Mouse (Mus musculus) heart, embryonic 14.5 days (tissue): ENCODE results near the gene Rnf19b. TPM values are rescaled to one million over a fixed set of nuclear protein-coding genes. Genes with fewer than 3 reads are reported as not detected.

Experiments used
- ATAC-seq: fragments of 200-750 bp; cut with Nextera tagmentation; 2 replicates; pipeline ENCODE4 v1.8.0; 2017; ENCODE audit warnings: low read depth, moderate TSS enrichment; ENCODE audit not compliant: insufficient number of reproducible peaks, insufficient read depth, low FRiP score
- H3K27ac ChIP-seq, 2 experiments: fragments of 200-500 bp in 1 of 2; fragments of 300-500 bp in 1 of 2; sonication (generic) in 1 of 2; replicated peaks in 1 of 2; 2 replicates each; pipeline ENCODE4 v1.5.1; 2012 to 2014; ENCODE audit warnings: low read depth in 2 of 2, low read length in 2 of 2, control low read depth in 1 of 2, mild to moderate bottlenecking in 1 of 2, mixed read lengths in 1 of 2; ENCODE audit not compliant: control insufficient read depth in 1 of 2, insufficient read depth in 1 of 2
- H3K27me3 ChIP-seq: fragments of 300-500 bp; sonication (generic); 2 replicates; pipeline ENCODE4 v1.6.1; 2014; ENCODE audit warnings: mild to moderate bottlenecking, low read length, control low read depth; ENCODE audit not compliant: control insufficient read depth, insufficient read depth
- H3K36me3 ChIP-seq: fragments of 300-500 bp; sonication (generic); 2 replicates; pipeline ENCODE4 v1.6.1; 2014; ENCODE audit warnings: mild to moderate bottlenecking, control low read depth, low read length, mixed read lengths; ENCODE audit not compliant: control insufficient read depth, insufficient read depth
- H3K4me1 ChIP-seq, 2 experiments: fragments of 200-500 bp in 1 of 2; fragments of 300-500 bp in 1 of 2; sonication (generic) in 1 of 2; 2 replicates each; pipeline ENCODE4 v1.6.1; 2012 to 2014; ENCODE audit warnings: low read length in 2 of 2, control low read depth in 1 of 2, mixed read lengths in 1 of 2; ENCODE audit not compliant: control insufficient read depth in 2 of 2, insufficient read depth in 2 of 2
- H3K4me2 ChIP-seq: fragments of 300-500 bp; sonication (generic); 2 replicates; pipeline ENCODE4 v1.6.1; 2014; ENCODE audit warnings: mild to moderate bottlenecking, low read length
- H3K4me3 ChIP-seq, 2 experiments: fragments of 200-500 bp in 1 of 2; fragments of 300-500 bp in 1 of 2; sonication (generic) in 1 of 2; 2 replicates each; pipeline ENCODE4 v1.5.1; 2012 to 2014; ENCODE audit warnings: low read length in 2 of 2, mild to moderate bottlenecking in 2 of 2, control low read depth in 1 of 2, low read depth in 1 of 2, moderate library complexity in 1 of 2; ENCODE audit not compliant: control insufficient read depth in 1 of 2, insufficient read depth in 1 of 2
- H3K9ac ChIP-seq: fragments of 300-500 bp; sonication (generic); 2 replicates; pipeline ENCODE4 v1.6.1; 2014; ENCODE audit warnings: mild to moderate bottlenecking, low read length
- H3K9me3 ChIP-seq: fragments of 300-500 bp; sonication (generic); 2 replicates; pipeline ENCODE4 v1.6.1; 2016; ENCODE audit warnings: low read length, control low read depth; ENCODE audit not compliant: control insufficient read depth
- WGBS: fragments of 180-500 bp; shearing (Covaris S2); extraction: QIAGEN DNeasy Blood & Tissue Kit; methylation state at CpG from one replicate; pipeline ENCODE4 v1.1.7; 2014; 5-methylcytosine and 5-hydroxymethylcytosine counted together
- polyA plus RNA-seq: library from polyadenylated mRNA; unstranded; fragments of >200 nt; fragmentation: Nextera tagmentation; extraction: Ambion mirVana; gene quantifications from 2 replicates; pipeline ENCODE4 v1.2.1, GENCODE M21; 2014

Gene Rnf19b
- polyA plus RNA-seq, 1 experiment from 2014 or later = 9.0 TPM

DNA sequence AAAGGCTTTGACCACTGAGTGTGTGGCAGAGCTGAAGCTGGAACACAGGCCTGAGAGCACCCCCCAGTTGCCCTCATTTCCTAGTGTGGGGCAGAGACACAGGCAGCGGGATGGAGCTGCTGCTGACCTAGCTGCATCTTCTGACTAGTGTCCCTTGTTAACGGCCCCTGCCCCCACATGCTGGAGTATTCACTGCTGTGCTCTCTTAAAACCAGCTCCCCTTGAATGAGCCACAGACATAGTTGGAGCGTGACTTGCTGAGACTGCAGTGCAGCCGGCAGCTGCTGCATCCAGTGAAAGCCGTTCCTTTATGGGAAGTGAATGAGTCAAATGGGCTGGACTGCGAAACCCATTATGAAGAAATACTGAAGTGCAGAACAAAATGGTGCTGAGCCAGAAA is 23.4 kb downstream of the Rnf19b start:
- Histone ChIP-seq H3K36me3 (peaks cover 75% of the 10 kb centered on the region), H3K4me2 (no peak overlapping the region), H3K4me1 (peaks cover 4 to 6% of the 10 kb centered on the region in 2 experiments; a peak in 1 of 4 replicates), H3K4me3 (no peak overlapping the region), H3K27me3 (no peaks in the 10 kb centered on the region), H3K9me3 (peaks cover 7% of the 10 kb centered on the region; the same call in 1 of the 2 replicates), H3K9ac (no peak overlapping the region), H3K27ac (no peak overlapping the region)
- WGBS = 89% methylated on average over 6 of the region's 6 CpGs
- no peak for ATAC-seq

DNA sequence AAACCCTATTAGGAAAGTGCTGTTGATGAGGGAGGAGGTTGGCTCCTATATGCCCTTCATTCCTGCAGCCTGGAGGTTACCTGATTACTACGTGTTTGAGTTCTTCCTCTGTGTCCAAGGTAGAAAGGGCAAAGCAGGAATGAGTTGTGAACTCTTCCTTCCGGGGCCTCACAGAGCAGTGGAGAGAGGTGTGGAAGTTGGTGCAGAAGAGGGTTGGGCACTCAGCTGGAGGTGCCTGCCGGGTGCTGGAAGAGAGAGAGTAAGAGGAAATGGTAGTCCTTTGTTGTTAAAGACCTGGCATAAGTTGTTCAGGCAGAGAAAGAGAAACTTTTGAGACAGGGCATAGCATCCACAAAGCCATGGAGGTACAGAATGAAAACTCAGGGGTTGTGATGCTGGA is 23.9 kb downstream of the Rnf19b start:
- ATAC-seq = no peak
- no peak overlapping the region for H3K4me2 ChIP-seq
- no peak overlapping the region for H3K4me3 ChIP-seq
- H3K4me1 ChIP-seq = peaks cover 4 to 6% of the 10 kb centered on the region in 2 experiments; a peak in 1 of 4 replicates
- peaks cover 7% of the 10 kb centered on the region; the same call in 1 of the 2 replicates for H3K9me3 ChIP-seq
- peaks cover 71% of the 10 kb centered on the region for H3K36me3 ChIP-seq
- H3K27me3 ChIP-seq = no peaks in the 10 kb centered on the region
- WGBS = 77% methylated on average over 3 of the region's 3 CpGs
- no peak overlapping the region for H3K27ac ChIP-seq
- H3K9ac ChIP-seq = no peak overlapping the region

DNA sequence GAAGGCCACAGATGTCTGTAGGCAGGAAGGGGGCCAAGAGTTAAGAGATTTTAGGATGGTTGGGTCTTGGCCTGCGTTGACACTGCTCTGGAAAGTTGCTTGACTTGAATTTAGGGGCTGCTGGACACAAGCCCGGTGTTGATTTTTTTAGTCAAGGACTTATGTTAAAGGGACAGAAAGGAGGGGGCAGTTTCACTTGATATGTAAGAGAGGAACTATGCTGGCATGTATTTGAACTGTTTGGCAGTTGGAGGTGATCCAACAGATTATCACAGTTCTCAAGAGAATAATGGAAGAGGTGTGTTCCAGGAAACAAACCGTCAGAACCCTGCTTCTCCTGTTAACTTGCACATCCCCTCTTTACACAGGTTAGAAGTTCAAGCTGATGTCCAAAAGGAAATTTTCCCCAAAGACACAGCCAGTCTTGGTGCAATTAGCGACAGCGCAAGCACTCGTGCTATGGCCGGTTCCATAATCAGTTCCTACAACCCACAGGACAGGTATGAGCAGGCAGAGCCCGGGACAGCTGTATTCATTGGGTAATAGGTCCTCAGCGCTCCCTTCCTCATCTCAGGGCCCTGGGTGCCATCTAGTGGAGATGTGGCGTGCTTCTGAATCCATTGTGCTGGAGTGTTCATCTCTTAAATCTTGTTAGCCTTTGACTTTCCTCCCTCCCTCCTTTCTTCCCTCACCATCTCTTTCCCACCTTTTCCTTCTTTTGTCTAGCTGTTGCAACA is 24.5 kb downstream of the Rnf19b start:
- Histone ChIP-seq H3K36me3 (peaks cover 66% of the 10 kb centered on the region), H3K27ac (no peak overlapping the region), H3K27me3 (no peaks in the 10 kb centered on the region), H3K4me3 (no peak overlapping the region), H3K4me1 (peaks cover 4 to 6% of the 10 kb centered on the region in 2 experiments; a peak in 1 of 4 replicates), H3K9me3 (peaks cover 7% of the 10 kb centered on the region; the same call in 1 of the 2 replicates), H3K4me2 (no peak overlapping the region), H3K9ac (no peak overlapping the region)
- WGBS = 42% methylated on average over 10 of the region's 10 CpGs
- ATAC-seq = no peak

DNA sequence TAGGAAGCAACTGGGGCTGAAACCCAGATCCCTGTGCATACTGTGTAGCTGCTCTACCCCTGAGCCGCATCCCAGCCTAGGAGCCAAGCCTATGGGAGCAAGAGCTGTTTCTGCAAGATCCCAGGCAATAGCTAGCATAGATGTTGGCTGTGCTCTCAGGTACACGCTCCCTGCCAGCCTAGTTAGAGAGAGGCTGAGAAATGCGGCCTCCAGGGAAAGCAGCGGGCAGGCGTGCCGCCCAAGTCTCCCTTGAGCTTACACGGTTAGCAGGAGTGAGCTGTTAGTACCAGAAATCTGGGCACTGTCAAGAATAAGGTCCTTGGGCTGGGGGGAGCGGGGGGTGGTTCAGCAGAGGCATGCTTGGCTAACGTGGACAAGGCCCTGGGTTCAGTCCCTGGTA is 26.8 kb downstream of the Rnf19b start:
- peaks cover 4 to 6% of the 10 kb centered on the region in 2 experiments; a peak in 1 of 4 replicates for H3K4me1 ChIP-seq
- no peak overlapping the region for H3K9ac ChIP-seq
- H3K27ac ChIP-seq = no peak overlapping the region
- H3K9me3 ChIP-seq = no peaks in the 10 kb centered on the region
- peaks cover 43% of the 10 kb centered on the region for H3K36me3 ChIP-seq
- H3K4me3 ChIP-seq = no peak overlapping the region
- WGBS = 87% methylated on average over 9 of the region's 9 CpGs
- no peaks in the 10 kb centered on the region for H3K27me3 ChIP-seq
- no peak for ATAC-seq
- H3K4me2 ChIP-seq = no peak overlapping the region

DNA sequence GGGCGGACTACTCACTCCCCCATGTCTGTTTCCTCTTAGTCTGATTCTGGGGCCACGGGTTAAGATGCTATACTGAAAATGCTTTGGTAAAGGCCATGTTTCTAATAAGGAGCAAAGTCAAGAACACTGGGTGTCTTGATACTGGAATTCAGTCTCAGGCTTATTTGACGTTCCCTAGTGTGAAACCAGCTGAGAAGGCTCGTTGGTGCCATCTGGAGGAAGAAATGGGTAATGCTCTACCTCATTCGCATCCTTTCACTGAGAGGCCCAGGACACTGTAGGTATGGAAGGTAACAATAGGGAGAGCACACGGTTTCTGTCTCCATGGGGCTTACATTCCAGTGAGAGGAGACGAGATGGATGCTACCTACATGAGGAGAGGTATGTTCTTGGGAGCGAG is 28.0 kb downstream of the Rnf19b start:
- 25% methylated on average over 8 of the region's 8 CpGs for WGBS
- Histone ChIP-seq H3K27ac (no peak overlapping the region), H3K4me2 (no peak overlapping the region), H3K4me3 (no peak overlapping the region), H3K4me1 (peaks cover 4 to 6% of the 10 kb centered on the region in 2 experiments; a peak in 1 of 4 replicates), H3K9ac (no peak overlapping the region), H3K27me3 (no peaks in the 10 kb centered on the region), H3K36me3 (peaks cover 31% of the 10 kb centered on the region), H3K9me3 (no peaks in the 10 kb centered on the region)
- ATAC-seq = no peak

DNA sequence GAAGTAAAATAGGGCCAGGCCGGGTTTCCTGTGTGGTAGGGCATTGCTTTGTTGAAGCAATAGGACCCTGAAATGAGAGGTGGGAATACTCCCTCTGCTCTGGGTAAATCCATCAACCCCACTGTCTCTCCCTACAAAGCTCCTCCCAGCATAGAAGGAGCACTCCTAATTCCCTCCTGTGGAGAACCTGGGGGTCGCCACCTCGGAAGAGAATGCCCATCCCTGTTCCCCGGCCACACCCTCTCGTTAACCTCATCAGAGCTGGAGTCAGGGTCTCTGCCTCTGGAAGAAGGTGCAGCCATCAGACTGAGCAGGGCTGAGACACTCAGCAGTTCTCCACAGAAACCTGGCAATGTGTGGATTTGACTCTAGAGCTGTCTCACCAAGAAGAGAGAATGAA is 29.8 kb downstream of the Rnf19b start:
- Histone ChIP-seq H3K36me3 (peaks cover 25% of the 10 kb centered on the region), H3K27ac (no peak overlapping the region), H3K4me2 (no peak overlapping the region), H3K4me1 (no peaks in the 10 kb centered on the region), H3K27me3 (no peaks in the 10 kb centered on the region), H3K9me3 (no peaks in the 10 kb centered on the region), H3K4me3 (no peak overlapping the region), H3K9ac (no peak overlapping the region)
- WGBS = 43% methylated on average over 5 of the region's 5 CpGs
- ATAC-seq = no peak

DNA sequence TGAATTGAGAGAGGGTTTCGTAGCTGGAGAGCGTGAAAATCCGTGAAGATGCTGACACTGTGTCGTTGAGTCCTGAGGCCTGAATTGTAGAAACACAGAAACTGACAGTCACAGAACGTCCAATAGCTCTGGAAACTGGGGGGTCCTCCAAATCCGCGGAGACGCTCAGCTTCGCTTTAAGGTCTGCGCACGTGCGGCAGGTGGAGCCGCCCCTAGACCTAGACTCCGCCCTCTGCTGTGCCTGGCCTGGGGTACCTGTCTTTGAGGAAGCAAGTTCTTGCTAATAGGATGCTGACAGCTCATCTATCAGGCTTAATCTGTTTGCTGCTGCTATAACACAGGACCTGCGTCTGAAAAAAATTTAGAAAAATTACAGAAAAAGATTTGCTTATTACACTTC is 37.2 kb downstream of the Rnf19b start:
- no peak for ATAC-seq
- Histone ChIP-seq H3K27me3 (peaks cover 18% of the 10 kb centered on the region), H3K9me3 (no peaks in the 10 kb centered on the region), H3K9ac (no peak overlapping the region), H3K36me3 (no peaks in the 10 kb centered on the region), H3K4me1 (no peaks in the 10 kb centered on the region), H3K4me3 (no peak overlapping the region), H3K27ac (no peak overlapping the region), H3K4me2 (no peak overlapping the region)
- WGBS = 27% methylated on average over 15 of the region's 15 CpGs

DNA sequence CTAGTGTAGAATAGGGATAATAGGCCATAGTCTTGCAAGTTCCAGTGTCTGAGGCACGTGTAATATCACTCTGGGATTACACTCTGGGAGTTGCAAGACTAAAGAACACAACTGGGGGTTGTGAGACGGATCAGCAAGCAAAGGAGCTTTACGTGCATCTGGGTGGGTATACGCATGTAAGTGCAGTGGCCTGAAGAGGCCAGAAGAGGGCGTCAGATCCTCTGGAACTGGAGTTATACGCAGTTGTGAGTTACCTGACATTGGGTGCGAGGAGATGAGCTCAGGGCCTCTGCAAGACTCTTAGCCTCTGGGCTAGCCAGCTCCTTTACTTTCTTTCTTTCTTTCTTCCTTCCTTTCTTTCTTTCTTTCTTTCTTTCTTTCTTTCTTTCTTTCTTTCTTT is 38.9 kb downstream of the Rnf19b start:
- 71% methylated on average over 7 of the region's 7 CpGs for WGBS
- peaks cover 24% of the 10 kb centered on the region for H3K27me3 ChIP-seq
- no peak overlapping the region for H3K9ac ChIP-seq
- H3K36me3 ChIP-seq = no peaks in the 10 kb centered on the region
- no peak overlapping the region for H3K27ac ChIP-seq
- no peaks in the 10 kb centered on the region for H3K9me3 ChIP-seq
- H3K4me1 ChIP-seq = no peaks in the 10 kb centered on the region
- H3K4me2 ChIP-seq = no peak overlapping the region
- no peak for ATAC-seq
- H3K4me3 ChIP-seq = no peak overlapping the region
